Mouse (Mus musculus) central nervous system, embryonic 18 days (tissue): ENCODE data around the gene Hao1. TPM values are rescaled to one million over a fixed set of nuclear protein-coding genes. Genes with fewer than 3 reads are reported as not detected.

Experiments
- polyA plus RNA-seq: library from polyadenylated mRNA; depleted of rRNA; stranded (reverse); fragments of >200 nt; gene quantifications from 2 replicates; pipeline ENCODE4 v1.2.3, GENCODE M21; 2012; rRNA removed

Hao1 gene
- 0.03 TPM in 1 of 2 replicates, not detected in the other for polyA plus RNA-seq

GRCm38 (mm10) chr2:134554221-134554727 is at the start of gene Hao1:
TSS of gene Hao1 (minus strand) at chr2:134554368.

Other genes with a start within 250 kb of the Hao1 start
- 52.9 and 54.3 TPM in 2 replicates for gene Tmx4, start 89.8 kb upstream of the Hao1 start, polyA plus RNA-seq
- gene Plcb1, start 231.7 kb upstream of the Hao1 start, polyA plus RNA-seq, result 17.8 and 18.9 TPM in 2 replicates